Mouse (Mus musculus) forebrain, embryonic 15.5 days (tissue): ENCODE data around the gene Krtap28-10. TPM values are rescaled to one million over a fixed set of nuclear protein-coding genes. Genes with fewer than 3 reads are reported as not detected.

ENCODE experiments used
- ATAC-seq: fragments of 200-750 bp; cut with Nextera tagmentation; replicated peaks from 2 replicates; pipeline ENCODE4 v1.8.0; 2017; ENCODE audit warnings: mild to moderate bottlenecking, moderate TSS enrichment, moderate library complexity
- H3K27ac ChIP-seq: fragments of 300-500 bp; sonication (generic); replicated peaks from 2 replicates; pipeline ENCODE4 v1.5.1; 2015; ENCODE audit warnings: mild to moderate bottlenecking, inconsistent platforms
- H3K27me3 ChIP-seq: fragments of 300-500 bp; sonication (generic); 2 replicates; pipeline ENCODE4 v1.6.1; 2015; ENCODE audit warnings: inconsistent platforms
- H3K36me3 ChIP-seq: fragments of 300-500 bp; sonication (generic); 2 replicates; pipeline ENCODE4 v1.6.1; 2015; ENCODE audit warnings: mild to moderate bottlenecking, inconsistent platforms
- H3K4me1 ChIP-seq: fragments of 300-500 bp; sonication (generic); 2 replicates; pipeline ENCODE4 v1.6.1; 2015; ENCODE audit warnings: inconsistent platforms
- H3K4me2 ChIP-seq: fragments of 300-500 bp; sonication (generic); replicated peaks from 2 replicates; pipeline ENCODE4 v1.6.1; 2015; ENCODE audit warnings: mild to moderate bottlenecking, inconsistent platforms
- H3K4me3 ChIP-seq: fragments of 300-500 bp; sonication (generic); 2 replicates; pipeline ENCODE4 v1.5.1; 2015; ENCODE audit warnings: mild to moderate bottlenecking, inconsistent platforms
- H3K9ac ChIP-seq: fragments of 300-500 bp; sonication (generic); replicated peaks from 2 replicates; pipeline ENCODE4 v1.6.1; 2015; ENCODE audit warnings: mild to moderate bottlenecking, inconsistent platforms
- H3K9me3 ChIP-seq: fragments of 300-500 bp; sonication (generic); 2 replicates; pipeline ENCODE4 v1.6.1; 2016; ENCODE audit warnings: inconsistent platforms
- WGBS: fragments of 180-500 bp; shearing (Covaris S2); methylation state at CpG from one replicate; pipeline ENCODE4 v1.1.7; 2015; ENCODE audit warnings: mixed read lengths; 5-methylcytosine and 5-hydroxymethylcytosine counted together
- polyA plus RNA-seq: library from polyadenylated mRNA; unstranded; fragments of >200 nt; fragmentation: Nextera tagmentation; extraction: Ambion mirVana; gene quantifications from 2 replicates; pipeline ENCODE4 v1.2.1, GENCODE M21; 2015

The Krtap28-10 gene
- polyA plus RNA-seq, result not detected in 2 replicates

DNA sequence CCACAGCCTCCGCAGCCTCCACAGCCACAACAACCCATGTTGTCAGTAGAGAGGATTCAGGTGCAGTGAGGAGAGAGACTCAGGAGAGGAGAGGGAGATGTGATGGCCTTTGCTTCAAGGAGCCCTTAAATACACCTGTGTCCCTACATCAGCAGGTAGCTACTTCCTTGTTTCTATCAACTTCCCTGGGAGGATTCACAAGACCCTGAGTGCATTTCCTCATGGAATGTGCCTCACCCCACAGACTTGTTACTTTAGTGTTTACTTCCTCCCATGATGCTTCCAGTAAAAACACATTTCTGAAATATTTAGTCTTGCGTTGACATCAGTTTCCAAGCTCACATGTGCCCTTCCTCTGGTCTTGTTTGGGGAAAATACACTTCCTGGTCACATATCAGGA is at the start of gene Krtap28-10:
Krtap28-10 (minus strand) TSS at position 101 of the 400 bp plus-strand sequence.
- H3K4me2 ChIP-seq, result no peak within 1 kb of the TSS
- peaks cover 11% of the 10 kb centered on the region for H3K4me1 ChIP-seq
- H3K27me3 ChIP-seq, result no peaks in the 10 kb centered on the region
- H3K36me3 ChIP-seq, result no peaks in the 10 kb centered on the region
- H3K9me3 ChIP-seq, result no peaks in the 10 kb centered on the region
- no peak within 1 kb of the TSS for H3K4me3 ChIP-seq
- 95% methylated on average over 2 of the region's 2 CpGs for WGBS
- ATAC-seq, result no peak
- H3K27ac ChIP-seq, result no peak within 1 kb of the TSS
- no peak within 1 kb of the TSS for H3K9ac ChIP-seq

GRCm38 (mm10) chr1:83091268-83091667 is 49.0 kb upstream of the Krtap28-10 start:
- WGBS, result 79% methylated on average over 3 of the region's 3 CpGs
- ATAC-seq, result no peak

GRCm38 (mm10) chr1:83084790-83085189 is 42.5 kb upstream of the Krtap28-10 start:
- H3K4me2 ChIP-seq, result no peak overlapping the region
- WGBS, result 93% methylated on average over 2 of the region's 2 CpGs
- no peaks in the 10 kb centered on the region for H3K9me3 ChIP-seq
- H3K4me1 ChIP-seq, result no peaks in the 10 kb centered on the region
- no peak overlapping the region for H3K4me3 ChIP-seq
- H3K27me3 ChIP-seq, result no peaks in the 10 kb centered on the region
- H3K36me3 ChIP-seq, result no peaks in the 10 kb centered on the region
- no peak for ATAC-seq
- H3K9ac ChIP-seq, result no peak overlapping the region
- H3K27ac ChIP-seq, result no peak overlapping the region

More at GRCm38 (mm10) chr1:83091268-83091667, 49.0 kb upstream of the Krtap28-10 start:
- no peaks in the 10 kb centered on the region for H3K27me3 ChIP-seq
- H3K36me3 ChIP-seq, result no peaks in the 10 kb centered on the region
- H3K4me3 ChIP-seq, result no peak overlapping the region
- no peak overlapping the region for H3K27ac ChIP-seq
- H3K9me3 ChIP-seq, result no peaks in the 10 kb centered on the region
- no peaks in the 10 kb centered on the region for H3K4me1 ChIP-seq
- no peak overlapping the region for H3K9ac ChIP-seq
- H3K4me2 ChIP-seq, result no peak overlapping the region

GRCm38 (mm10) chr1:83077016-83077415 is 34.7 kb upstream of the Krtap28-10 start:
- WGBS, result 84% methylated on average over 6 of the region's 6 CpGs
- Histone ChIP-seq H3K9ac (no peak overlapping the region), H3K4me3 (no peak overlapping the region), H3K36me3 (no peaks in the 10 kb centered on the region), H3K27ac (no peak overlapping the region), H3K4me2 (no peak overlapping the region), H3K4me1 (no peaks in the 10 kb centered on the region; the same call in 1 of the 2 replicates), H3K9me3 (no peaks in the 10 kb centered on the region), H3K27me3 (no peaks in the 10 kb centered on the region)
- ATAC-seq, result no peak

DNA sequence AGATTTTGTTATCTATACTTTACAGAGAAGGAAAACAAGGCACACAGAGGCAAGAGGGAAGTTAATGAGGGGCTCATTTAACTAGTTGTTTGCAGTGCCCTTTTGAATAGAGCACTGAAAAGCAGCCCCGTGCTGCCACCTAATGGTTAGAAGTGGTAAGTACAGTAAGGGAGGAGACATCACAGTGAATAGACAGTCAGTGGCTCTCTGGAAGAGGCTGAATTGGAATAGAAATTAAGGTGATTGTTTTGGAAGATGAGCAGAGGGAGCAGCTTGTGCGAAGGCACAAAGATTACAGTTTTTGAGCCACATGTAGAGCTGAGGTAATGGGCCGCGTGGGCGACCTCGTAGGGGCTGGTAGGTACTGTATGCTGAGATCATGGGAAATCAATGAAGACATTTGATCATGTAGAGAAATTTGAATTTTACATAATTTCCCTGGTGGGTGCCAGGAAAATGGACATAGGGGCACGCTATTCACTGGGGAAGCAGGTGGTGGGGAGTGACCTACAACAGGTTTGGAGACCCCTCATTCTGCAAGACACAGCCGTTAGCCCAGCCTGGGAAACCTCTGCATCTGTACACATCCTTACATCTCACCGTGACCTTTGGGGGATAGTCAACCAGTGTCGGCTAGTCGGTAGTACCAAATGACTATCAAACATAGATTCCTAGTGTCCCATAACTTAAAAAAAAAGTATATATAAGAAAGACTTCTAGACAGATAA is 34.1 kb upstream of the Krtap28-10 start:
- Histone ChIP-seq H3K9ac (no peak overlapping the region), H3K4me2 (peak overlapping the region; percentile 37), H3K4me3 (peak overlapping the region; percentile 23), H3K9me3 (no peaks in the 10 kb centered on the region), H3K36me3 (no peaks in the 10 kb centered on the region), H3K27me3 (no peaks in the 10 kb centered on the region), H3K4me1 (no peaks in the 10 kb centered on the region; the same call in 1 of the 2 replicates), H3K27ac (no peak overlapping the region)
- WGBS, result 53% methylated on average over 11 of the region's 11 CpGs
- ATAC-seq, result peak; percentile 96

DNA sequence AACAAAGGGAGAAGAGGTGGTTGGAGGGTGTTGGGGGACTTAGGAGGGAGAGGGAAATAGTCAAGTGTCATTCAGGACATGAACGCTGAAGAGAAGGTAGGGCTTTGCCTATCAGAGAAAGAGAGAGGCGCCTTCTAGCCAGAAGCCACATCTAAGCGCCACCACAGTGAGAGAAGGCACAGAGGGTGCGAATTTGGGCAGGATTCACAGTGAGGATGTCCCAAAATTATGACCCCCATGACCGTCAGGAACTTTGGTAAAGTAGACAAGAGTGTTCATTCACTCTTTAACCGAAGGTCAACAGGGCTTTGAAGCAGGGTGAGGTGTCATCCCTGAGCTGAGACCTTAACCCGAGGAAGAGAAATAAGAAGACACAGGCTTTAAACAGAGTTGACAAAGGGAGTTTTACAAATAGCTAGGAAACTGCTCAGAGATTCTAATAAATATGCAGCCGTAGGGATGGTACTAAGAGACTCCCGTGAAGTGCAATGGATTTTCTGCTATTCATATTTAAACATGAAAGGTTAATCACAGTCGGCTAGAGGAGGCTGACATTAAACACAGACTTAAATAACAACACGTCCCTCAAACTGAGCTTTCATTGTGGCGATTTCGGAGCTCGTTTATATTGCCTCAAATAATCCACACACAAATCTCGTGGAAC is 33.4 kb upstream of the Krtap28-10 start:
- 31% methylated on average over 15 of the region's 15 CpGs for WGBS
- Histone ChIP-seq H3K27ac (no peak overlapping the region), H3K27me3 (no peaks in the 10 kb centered on the region), H3K9ac (no peak overlapping the region), H3K9me3 (no peaks in the 10 kb centered on the region), H3K4me2 (peak overlapping the region; percentile 37), H3K4me1 (no peaks in the 10 kb centered on the region; the same call in 1 of the 2 replicates), H3K36me3 (no peaks in the 10 kb centered on the region), H3K4me3 (peak overlapping the region; percentile 23)
- peak; percentile 72 for ATAC-seq

GRCm38 (mm10) chr1:83067205-83067604 is 24.9 kb upstream of the Krtap28-10 start:
- Histone ChIP-seq H3K4me1 (no peaks in the 10 kb centered on the region), H3K4me3 (no peak overlapping the region), H3K9ac (no peak overlapping the region), H3K27me3 (no peaks in the 10 kb centered on the region), H3K27ac (no peak overlapping the region), H3K9me3 (no peaks in the 10 kb centered on the region), H3K4me2 (no peak overlapping the region), H3K36me3 (no peaks in the 10 kb centered on the region)
- no peak for ATAC-seq
- whole genome bisulfite sequencing, result 82% methylated on average over 10 of the region's 10 CpGs

DNA sequence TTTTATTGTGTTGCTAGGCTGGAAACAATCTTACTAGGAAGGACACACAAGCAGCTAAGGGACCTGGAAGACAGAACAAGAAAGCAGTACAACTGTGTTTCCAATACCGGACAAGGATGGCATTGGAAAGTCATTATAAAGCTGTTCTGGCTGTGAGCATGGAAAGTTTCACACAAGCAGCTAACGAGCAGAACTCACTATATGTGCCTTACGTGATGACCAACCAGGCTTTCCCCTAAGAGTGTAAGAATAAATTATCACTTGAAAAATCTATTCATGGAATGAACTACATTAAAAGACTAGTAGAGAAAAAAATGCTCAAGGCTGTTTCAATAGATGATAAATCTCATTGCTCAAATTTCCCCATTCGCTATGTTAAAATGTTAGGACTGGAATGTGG is 24.3 kb upstream of the Krtap28-10 start:
- no peak for ATAC-seq
- Histone ChIP-seq H3K4me3 (no peak overlapping the region), H3K4me2 (no peak overlapping the region), H3K4me1 (no peaks in the 10 kb centered on the region), H3K27ac (no peak overlapping the region), H3K36me3 (no peaks in the 10 kb centered on the region), H3K27me3 (no peaks in the 10 kb centered on the region), H3K9me3 (no peaks in the 10 kb centered on the region), H3K9ac (no peak overlapping the region)
- 57% methylated on average over 4 of the region's 4 CpGs for WGBS

GRCm38 (mm10) chr1:83064851-83065250 is 22.6 kb upstream of the Krtap28-10 start:
- no peaks in the 10 kb centered on the region for H3K9me3 ChIP-seq
- no peak overlapping the region for H3K27ac ChIP-seq
- no peaks in the 10 kb centered on the region for H3K36me3 ChIP-seq
- 0 out of 2 replicates have a peak, but pooled peaks cover 6% of the 10 kb centered on the region for H3K4me1 ChIP-seq
- no peak overlapping the region for H3K4me3 ChIP-seq
- H3K4me2 ChIP-seq, result no peak overlapping the region
- no peak overlapping the region for H3K9ac ChIP-seq
- no peak for ATAC-seq
- WGBS, result 26% methylated on average over 3 of the region's 3 CpGs
- no peaks in the 10 kb centered on the region for H3K27me3 ChIP-seq

GRCm38 (mm10) chr1:83060643-83061042 is 18.4 kb upstream of the Krtap28-10 start, which contains the start of gene Krtap28-13:
Krtap28-13 (plus strand) TSS chr1:83060930.
- ATAC-seq, result no peak
- H3K4me3 ChIP-seq, result no peak within 1 kb of the TSS

DNA sequence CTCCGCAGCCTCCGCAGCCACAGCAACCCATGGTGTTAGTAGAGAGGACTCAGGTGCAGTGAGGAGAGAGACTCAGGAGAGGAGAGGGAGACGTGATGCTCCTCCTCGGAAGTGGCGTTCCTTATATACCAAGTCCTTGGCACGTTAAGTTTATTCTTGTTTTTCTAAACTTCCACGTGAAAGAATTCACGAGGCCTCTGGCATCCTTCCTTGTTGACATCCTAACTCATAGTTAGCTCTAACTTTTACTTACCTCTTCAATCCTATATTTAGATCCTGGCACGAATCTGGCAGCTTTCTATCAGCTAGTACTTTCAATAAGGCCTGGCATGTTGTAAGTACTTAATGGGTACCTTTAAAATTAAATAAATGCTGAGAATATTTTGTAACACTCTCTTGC is 17.0 kb upstream of the Krtap28-10 start, which contains the start of gene A030005K14Rik:
A030005K14Rik (minus strand) TSS at position 101 of the 400 bp plus-strand sequence.
- 0 out of 2 replicates have a peak, but pooled peaks cover 6% of the 10 kb centered on the region for H3K4me1 ChIP-seq
- H3K36me3 ChIP-seq, result no peaks in the 10 kb centered on the region
- no peaks in the 10 kb centered on the region for H3K9me3 ChIP-seq
- 88% methylated on average over 9 of the region's 9 CpGs for WGBS
- ATAC-seq, result no peak
- H3K27ac ChIP-seq, result no peak within 1 kb of the TSS
- H3K4me3 ChIP-seq, result no peak within 1 kb of the TSS
- no peak within 1 kb of the TSS for H3K4me2 ChIP-seq
- H3K27me3 ChIP-seq, result no peaks in the 10 kb centered on the region
- H3K9ac ChIP-seq, result no peak within 1 kb of the TSS

More at GRCm38 (mm10) chr1:83060643-83061042, 18.4 kb upstream of the Krtap28-10 start, which contains the start of gene Krtap28-13:
- H3K4me2 ChIP-seq, result no peak within 1 kb of the TSS
- WGBS, result 89% methylated on average over 4 of the region's 4 CpGs
- H3K36me3 ChIP-seq, result no peaks in the 10 kb centered on the region
- 0 out of 2 replicates have a peak, but pooled peaks cover 6% of the 10 kb centered on the region for H3K4me1 ChIP-seq
- no peak within 1 kb of the TSS for H3K9ac ChIP-seq
- no peaks in the 10 kb centered on the region for H3K9me3 ChIP-seq
- no peaks in the 10 kb centered on the region for H3K27me3 ChIP-seq
- H3K27ac ChIP-seq, result no peak within 1 kb of the TSS

DNA sequence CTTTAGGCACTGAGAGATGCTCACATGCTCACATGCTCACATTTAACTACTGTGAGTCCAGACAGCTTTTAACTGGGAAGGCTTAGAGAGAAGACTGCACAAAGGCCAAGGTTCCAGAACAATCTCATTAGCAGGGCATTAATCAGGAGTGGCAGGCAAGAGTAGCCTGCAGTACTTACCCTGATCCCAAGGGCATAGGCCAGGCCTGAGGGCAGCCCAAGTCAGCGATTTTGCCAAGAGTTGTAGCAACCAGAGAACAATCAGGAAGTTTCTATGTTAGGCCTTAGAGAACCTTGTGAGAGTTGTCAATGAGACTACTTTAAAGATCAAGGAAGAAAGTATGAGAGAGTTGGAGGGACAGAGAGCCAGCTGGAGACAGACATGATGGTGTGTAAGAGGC is 16.2 kb upstream of the Krtap28-10 start:
- H3K27ac ChIP-seq, result no peak overlapping the region
- H3K9ac ChIP-seq, result no peak overlapping the region
- no peak for ATAC-seq
- 88% methylated on average over 1 of the region's 1 CpGs for WGBS
- H3K4me2 ChIP-seq, result no peak overlapping the region
- H3K27me3 ChIP-seq, result no peaks in the 10 kb centered on the region
- H3K4me1 ChIP-seq, result 0 out of 2 replicates have a peak, but pooled peaks cover 6% of the 10 kb centered on the region
- H3K9me3 ChIP-seq, result no peaks in the 10 kb centered on the region
- no peaks in the 10 kb centered on the region for H3K36me3 ChIP-seq
- H3K4me3 ChIP-seq, result no peak overlapping the region
